Mouse (Mus musculus): ENCODE measurements around the gene Camta1.

Gene Camta1

DNA sequence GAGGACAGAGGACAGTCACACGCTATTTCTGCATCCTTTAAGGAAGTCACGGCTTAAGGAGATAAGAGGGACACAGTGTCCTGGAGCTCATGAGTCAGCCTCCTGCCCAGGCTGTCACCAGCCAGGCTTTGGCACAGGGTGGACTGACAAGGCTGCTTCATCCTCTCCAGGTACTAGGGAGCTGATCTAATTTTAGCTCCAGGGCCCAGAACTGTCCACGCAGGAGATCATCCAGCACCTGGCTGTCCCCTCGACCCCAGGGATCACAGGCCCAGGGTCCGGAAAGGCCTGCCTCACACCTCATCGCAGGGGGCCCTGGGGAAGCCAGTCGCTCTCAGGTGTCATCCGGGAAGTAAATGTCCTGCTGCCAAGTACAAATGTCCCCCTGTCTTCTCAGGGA is 341.6 kb downstream of the Camta1 start:
- no peak for DNase-seq (ENCODE audit: low read depth, low spot score)

- no peak for DNase-seq (ENCODE audit: low read depth, low spot score)
Measured at GRCm38 (mm10) chr4:151519011-151519410, 342.7 kb downstream of the Camta1 start.

GRCm38 (mm10) chr4:151516998-151517799 is 344.5 kb downstream of the Camta1 start:
- no peak for DNase-seq (ENCODE audit: low read depth, low spot score)

GRCm38 (mm10) chr4:151515316-151515715 is 346.4 kb downstream of the Camta1 start:
- DNase-seq (ENCODE audit: low read depth, low spot score), result no peak

DNA sequence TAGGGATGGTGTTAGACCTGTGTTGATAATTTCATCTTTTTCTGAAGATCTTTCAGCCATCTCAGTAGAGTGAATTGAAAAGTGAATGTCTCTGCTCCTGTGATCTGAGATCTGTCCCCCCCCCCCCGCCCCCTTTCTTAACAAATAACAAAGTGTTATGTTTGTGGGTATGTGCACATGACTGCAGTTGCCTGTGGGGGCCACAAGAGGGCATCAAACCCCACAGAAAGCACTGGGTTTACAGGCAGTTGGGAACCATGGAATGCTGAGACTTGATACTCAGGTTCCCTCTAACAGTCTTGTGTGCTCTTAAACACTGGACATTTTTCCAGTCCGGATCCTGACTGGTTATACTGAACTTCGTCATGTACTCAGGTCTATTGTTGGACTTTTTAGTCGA is 350.6 kb downstream of the Camta1 start:
- no peak for DNase-seq (ENCODE audit: low read depth, low spot score)

DNA sequence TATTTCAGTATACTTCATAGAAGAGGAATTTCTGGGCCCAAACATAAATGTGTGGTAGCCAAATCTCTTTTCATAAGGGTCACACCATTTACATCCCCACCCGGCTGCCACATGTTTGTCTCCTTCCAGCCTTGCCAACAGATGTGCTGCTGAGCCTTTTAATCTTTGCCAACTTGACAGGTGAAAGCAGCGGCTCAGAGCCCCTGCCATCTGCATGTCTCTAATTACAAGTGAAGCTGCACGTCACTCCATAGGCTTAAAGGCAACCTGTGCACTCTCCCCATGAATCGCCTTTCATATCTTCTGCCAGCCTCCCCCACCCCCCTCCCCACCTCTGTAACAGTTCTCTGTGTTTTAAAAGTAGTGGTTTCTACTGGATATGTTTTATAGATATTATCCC is 351.3 kb downstream of the Camta1 start:
- DNase-seq (ENCODE audit: low read depth, low spot score), result no peak

GRCm38 (mm10) chr4:151506701-151507100 is 355.0 kb downstream of the Camta1 start:
- no peak for DNase-seq (ENCODE audit: low read depth, low spot score)

DNA sequence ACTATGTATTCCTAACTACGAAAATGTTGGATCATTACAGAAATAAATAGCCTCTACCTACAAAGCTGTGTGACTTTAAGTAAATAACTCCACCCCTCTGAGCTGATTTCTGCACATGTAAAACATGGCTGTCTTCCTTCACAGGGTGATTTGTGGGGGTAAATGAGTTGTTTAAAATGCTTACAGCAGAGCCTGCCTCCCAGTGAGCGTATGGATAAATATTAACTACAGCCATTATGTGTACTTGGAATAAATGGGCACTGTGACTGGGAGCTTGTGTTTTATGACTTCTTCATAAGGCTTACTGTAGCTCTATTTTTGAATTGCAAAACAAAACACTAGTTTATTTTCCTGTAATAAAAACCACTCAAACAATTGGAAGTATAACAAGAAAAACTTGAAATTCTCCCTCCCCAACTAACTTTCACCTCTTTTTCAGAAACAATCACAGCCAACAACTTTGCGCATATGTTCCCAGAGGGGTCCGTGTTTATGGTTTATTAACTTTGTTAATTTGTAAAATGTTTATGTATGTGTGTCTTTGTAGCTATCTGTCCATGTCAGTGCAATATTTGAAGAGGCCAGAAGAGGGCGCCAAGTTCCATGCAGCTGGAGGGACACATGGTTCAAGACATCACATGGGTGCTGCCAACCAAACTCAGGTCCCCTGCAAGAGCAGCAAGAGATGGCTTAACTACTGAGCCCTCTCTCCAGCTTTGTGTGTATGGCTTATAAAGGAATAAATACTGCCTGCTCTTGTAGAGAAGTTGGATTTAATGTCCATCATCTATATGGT is 363.0 kb downstream of the Camta1 start:
- no peak for DNase-seq (ENCODE audit: low read depth, low spot score)

- no peak for DNase-seq (ENCODE audit: low read depth, low spot score)
Measured at GRCm38 (mm10) chr4:151496581-151496980, 365.1 kb downstream of the Camta1 start.

- no peak for DNase-seq (ENCODE audit: low read depth, low spot score)
Measured at GRCm38 (mm10) chr4:151495276-151495882, 366.3 kb downstream of the Camta1 start.

- no peak for DNase-seq (ENCODE audit: low read depth, low spot score)
Measured at GRCm38 (mm10) chr4:151492786-151493185, 368.9 kb downstream of the Camta1 start.

DNA sequence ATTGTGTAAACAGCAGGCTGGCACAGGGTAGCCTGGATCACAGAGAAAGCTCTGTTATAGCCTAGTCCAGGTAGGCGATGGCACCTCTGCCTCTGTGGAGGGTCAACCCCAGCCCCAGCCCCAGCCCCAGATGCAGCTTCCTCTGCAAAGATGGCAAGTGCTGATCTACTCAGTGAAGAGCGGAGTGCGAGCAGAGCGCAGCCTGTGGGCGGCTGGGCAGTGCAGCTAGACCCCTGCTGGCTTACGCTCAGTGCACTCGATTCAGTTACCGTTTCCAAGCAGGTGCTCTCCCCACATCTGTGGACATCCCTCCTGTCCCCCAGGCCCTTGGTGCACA is 377.7 kb downstream of the Camta1 start:
- no peak for DNase-seq (ENCODE audit: low read depth, low spot score)

- DNase-seq (ENCODE audit: low read depth, low spot score), result no peak
Measured at GRCm38 (mm10) chr4:151483299-151483976, 378.2 kb downstream of the Camta1 start.

DNA sequence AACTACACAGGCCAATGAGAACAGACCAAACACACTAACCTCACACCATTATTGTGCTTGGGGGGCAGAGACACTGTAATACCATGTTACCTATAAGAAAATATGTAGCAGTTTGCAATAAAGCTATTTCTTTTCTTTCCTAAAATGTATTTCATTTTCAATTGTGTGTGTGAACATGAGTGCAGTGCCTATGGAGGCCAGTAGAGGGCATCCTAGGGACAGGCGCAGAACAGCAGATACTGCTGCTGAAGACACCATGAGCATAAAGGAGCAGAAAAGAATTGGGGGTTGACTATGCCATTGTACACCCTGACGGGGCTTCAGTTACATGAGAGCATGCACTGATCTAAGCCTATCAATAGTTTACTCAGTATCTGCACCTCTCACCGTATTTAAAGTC is 380.7 kb downstream of the Camta1 start:
- no peak for DNase-seq (ENCODE audit: low read depth, low spot score)

- no peak for DNase-seq (ENCODE audit: low read depth, low spot score)
Measured at GRCm38 (mm10) chr4:151477950-151478349, 383.7 kb downstream of the Camta1 start.

DNA sequence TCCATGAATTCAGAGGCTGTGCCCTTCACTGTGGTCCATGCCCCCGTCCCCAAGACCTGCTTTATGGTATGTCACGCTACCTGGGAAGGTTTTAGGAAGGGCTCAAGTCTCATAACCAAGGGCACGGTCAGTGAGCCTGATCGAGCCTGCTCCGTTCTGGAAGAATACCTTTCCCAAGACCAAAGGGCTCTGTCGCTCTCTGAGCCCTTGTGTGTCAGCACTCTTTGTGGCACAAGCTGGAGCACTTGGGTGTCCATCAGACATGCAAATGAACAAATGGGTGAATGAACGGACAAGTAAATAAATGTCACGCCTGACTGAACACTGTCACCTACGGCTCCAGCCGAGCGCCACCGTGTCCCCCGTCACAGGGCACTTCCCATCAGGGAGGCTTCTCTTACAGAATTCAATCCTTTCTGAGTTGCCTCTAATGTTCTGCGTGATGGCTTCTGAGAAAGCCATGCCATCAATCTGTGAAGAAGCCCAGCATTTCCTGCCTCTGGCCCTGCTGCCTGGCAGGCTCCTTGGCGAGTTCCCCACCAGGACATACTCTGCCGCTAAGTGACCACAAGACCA is 386.7 kb downstream of the Camta1 start:
- no peak for DNase-seq (ENCODE audit: low read depth, low spot score)

GRCm38 (mm10) chr4:151471886-151472285 is 389.8 kb downstream of the Camta1 start:
- DNase-seq (ENCODE audit: low read depth, low spot score), result no peak

DNA sequence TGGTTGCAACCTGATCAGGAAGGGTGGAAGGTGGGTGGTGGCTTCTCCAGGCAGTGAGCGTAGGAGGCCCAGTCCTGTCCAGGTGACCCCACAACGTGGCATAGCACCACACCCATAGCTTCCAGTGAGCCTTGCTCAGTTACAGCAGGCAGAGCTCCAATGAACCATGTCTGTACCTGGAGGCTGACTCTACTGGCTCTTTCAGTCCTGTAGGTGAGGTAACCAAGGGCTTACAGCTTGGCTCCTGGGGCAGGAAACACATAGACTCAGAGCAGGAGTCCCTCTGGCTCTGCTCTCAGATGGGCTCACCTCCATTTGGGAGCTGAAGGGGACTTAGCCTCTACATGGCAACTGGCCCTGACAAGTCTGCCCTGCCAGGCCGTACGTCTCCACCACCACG is 393.3 kb downstream of the Camta1 start:
- DNase-seq (ENCODE audit: low read depth, low spot score), result no peak

DNA sequence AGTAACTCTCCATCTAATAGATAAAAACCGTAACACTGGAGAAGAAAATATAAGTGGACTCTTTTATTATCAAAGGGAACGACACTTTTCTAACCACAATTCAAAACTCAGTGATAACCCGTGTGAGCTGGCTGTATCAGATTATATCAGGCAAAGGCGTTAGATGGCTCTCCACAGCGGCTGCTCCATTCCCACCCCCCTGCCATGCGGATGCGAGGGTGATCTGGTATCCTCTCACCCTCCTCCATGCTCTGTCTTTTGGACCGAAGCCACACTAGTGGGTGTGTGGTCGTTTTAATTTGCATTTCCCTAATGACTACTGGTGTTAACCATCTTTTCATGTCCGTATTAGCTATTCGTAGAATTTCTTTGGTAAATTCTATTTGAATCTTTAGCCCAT is 403.0 kb downstream of the Camta1 start:
- DNase-seq (ENCODE audit: low read depth, low spot score), result no peak

DNA sequence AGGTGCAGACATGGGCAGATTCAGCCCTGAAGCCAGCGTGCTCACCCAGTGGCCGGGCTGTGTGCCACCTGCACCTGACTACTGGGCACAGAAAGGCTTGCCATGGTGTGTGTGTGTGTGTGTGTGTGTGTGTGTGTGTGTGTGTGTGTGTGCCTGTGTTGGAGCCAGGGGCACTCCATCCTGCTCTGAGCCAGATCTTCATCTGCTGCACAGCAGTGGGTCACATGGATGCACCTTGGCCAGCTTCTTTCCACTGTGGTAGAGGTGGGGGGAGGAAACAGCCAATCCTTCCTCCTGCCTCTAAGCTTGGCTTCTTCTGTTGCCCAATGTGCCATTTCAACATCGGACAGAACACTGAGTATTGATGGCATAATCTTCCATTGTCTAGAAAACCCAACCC is 407.1 kb downstream of the Camta1 start:
- no peak for DNase-seq (ENCODE audit: low read depth, low spot score)

DNA sequence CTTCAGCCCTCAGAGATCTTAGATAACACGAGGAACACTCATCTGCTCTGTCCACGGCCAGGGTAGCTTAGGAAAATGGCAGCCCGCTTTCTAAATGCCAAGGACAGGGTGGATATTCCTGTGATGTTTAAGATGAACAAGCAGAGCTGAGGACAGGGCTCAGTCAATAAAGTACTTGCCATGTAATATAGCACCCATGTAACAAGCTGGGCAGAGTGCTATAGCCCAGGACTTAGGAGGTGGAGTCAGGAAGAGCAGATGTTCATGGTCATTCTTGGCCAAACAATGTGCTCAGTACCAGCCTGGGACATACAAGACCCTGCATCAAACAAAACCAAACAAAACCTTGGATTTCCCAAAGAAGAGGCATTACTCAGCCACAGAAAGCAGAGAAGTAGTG is 407.6 kb downstream of the Camta1 start:
- no peak for DNase-seq (ENCODE audit: low read depth, low spot score)

GRCm38 (mm10) chr4:151451885-151452284 is 409.8 kb downstream of the Camta1 start:
- no peak for DNase-seq (ENCODE audit: low read depth, low spot score)
